Mouse (Mus musculus): ENCODE measurements at regions not wholly inside any gene's neighbourhood (a gene's known extent, or its start where the extent isn't known, plus 50 kb on each side); places are given as distances from the start of the nearest gene placed in this dataset.

GRCm38 (mm10) chr9:120679822-120680426, 108.7 kb downstream of the Rpl14 start:
- peak in 1 of 2 experiments; percentile 22 for DNase-seq

- DNase-seq, result no peak
Observed at GRCm38 (mm10) chr9:120681404-120681803, 110.2 kb downstream of the Rpl14 start.

- peak in 1 of 2 experiments; percentile 37 for DNase-seq
Observed at GRCm38 (mm10) chr9:120685961-120686360, 114.7 kb downstream of the Rpl14 start.

- DNase-seq, result no peak
Observed at GRCm38 (mm10) chr9:120689025-120689424, 117.8 kb downstream of the Rpl14 start.

GRCm38 (mm10) chr9:120690510-120690909, 119.3 kb downstream of the Rpl14 start:
- DNase-seq, result no peak

- peak; percentile 93 to 94 for DNase-seq
Observed at GRCm38 (mm10) chr9:120690961-120691941, 120.0 kb downstream of the Rpl14 start.

- DNase-seq, result no peak
Observed at GRCm38 (mm10) chr9:120691971-120692401, 120.7 kb downstream of the Rpl14 start.

GRCm38 (mm10) chr9:120694457-120694856, 123.2 kb downstream of the Rpl14 start:
- DNase-seq, result no peak

- DNase-seq, result peak; percentile 48 to 59
Observed at GRCm38 (mm10) chr9:120695966-120696365, 124.7 kb downstream of the Rpl14 start.

GRCm38 (mm10) chr9:120697749-120698148, 126.5 kb downstream of the Rpl14 start:
- DNase-seq, result no peak

GRCm38 (mm10) chr9:120699781-120700180, 128.5 kb downstream of the Rpl14 start:
- DNase-seq, result no peak

GRCm38 (mm10) chr9:120702836-120703235, 131.6 kb downstream of the Rpl14 start:
- no peak for DNase-seq

- peak; percentile 70 to 74 for DNase-seq
Observed at GRCm38 (mm10) chr9:120703291-120703930, 132.2 kb downstream of the Rpl14 start.

- DNase-seq, result no peak
Observed at GRCm38 (mm10) chr9:120706562-120707198, 135.4 kb downstream of the Rpl14 start.

- DNase-seq, result no peak
Observed at GRCm38 (mm10) chr9:120708507-120708906, 137.3 kb downstream of the Rpl14 start.

GRCm38 (mm10) chr9:120709146-120709655, 138.0 kb downstream of the Rpl14 start:
- DNase-seq, result no peak

- DNase-seq, result peak in 1 of 2 experiments; percentile 40
Observed at GRCm38 (mm10) chr9:120712987-120713386, 141.7 kb downstream of the Rpl14 start.

GRCm38 (mm10) chr9:120715665-120716121, 144.4 kb downstream of the Rpl14 start:
- DNase-seq, result no peak

GRCm38 (mm10) chr9:120718812-120719211, 147.6 kb downstream of the Rpl14 start:
- peak in 1 of 2 experiments; percentile 4 for DNase-seq

- DNase-seq, result peak; percentile 32 to 53
Observed at GRCm38 (mm10) chr9:120721451-120722123, 150.3 kb downstream of the Rpl14 start.

- no peak for DNase-seq
Observed at GRCm38 (mm10) chr9:120723026-120723425, 151.8 kb downstream of the Rpl14 start.

Measured in kidney, postnatal 36 days (tissue).